Mouse (Mus musculus) gastrocnemius, postnatal 36 days (tissue): ENCODE measurements around the gene AB124611. TPM values are rescaled to one million over a fixed set of nuclear protein-coding genes. Genes with fewer than 3 reads are reported as not detected.
"Not testable (repeated sequence)": the region's sequence is repeated elsewhere in the genome, so short reads cannot be mapped to it uniquely, and the experiment has no call there.

ENCODE experiments used
- DNase-seq, 2 experiments: peaks; one replicate each; pipeline ENCODE4 v3.0.0; 2022
- intact Hi-C: fragments of 180-260 bp; cut with DNase I; formaldehyde crosslinking; loops from one replicate; pipeline ENCODE4 v1.15.1; 2025
- total RNA-seq, 2 experiments: library from RNA; stranded (reverse); gene quantifications; 2 replicates each; pipeline ENCODE4 v1.2.3; 2021

AB124611 gene
- total RNA-seq, 2 experiments from 2014 or later, result 0.59 to 0.72 TPM

- intact Hi-C loops, result no loop called here
- no peak for DNase-seq
Observed at GRCm38 (mm10) chr9:21517947-21518495, 8.0 kb upstream of the AB124611 start.

- DNase-seq, intact Hi-C loops: not testable (repeated sequence)
Observed at GRCm38 (mm10) chr9:21518690-21519089, 7.3 kb upstream of the AB124611 start.

GRCm38 (mm10) chr9:21525142-21525936 lies 637 bp upstream of the AB124611 start:
- intact Hi-C loops, result no loop called here
- no peak for DNase-seq

GRCm38 (mm10) chr9:21526634-21526944 lies 613 bp downstream of the AB124611 start:
- no peak for DNase-seq
- intact Hi-C loops, result no loop called here

GRCm38 (mm10) chr9:21527100-21527801 lies 1.3 kb downstream of the AB124611 start:
- no peak for DNase-seq
- intact Hi-C loops, result no loop called here

GRCm38 (mm10) chr9:21527917-21528324 lies 1.9 kb downstream of the AB124611 start:
- no peak for DNase-seq
- intact Hi-C loops, result no loop called here

- no peak for DNase-seq
- intact Hi-C loops, result no loop called here
Observed at GRCm38 (mm10) chr9:21536501-21536900, 10.5 kb downstream of the AB124611 start.

- no peak for DNase-seq
- intact Hi-C loops, result no loop called here
Observed at GRCm38 (mm10) chr9:21537009-21537408, 11.0 kb downstream of the AB124611 start.

GRCm38 (mm10) chr9:21539981-21540753 lies 14.2 kb downstream of the AB124611 start:
- no peak for DNase-seq
- intact Hi-C loops, result no loop called here

- DNase-seq, intact Hi-C loops: not testable (repeated sequence)
Observed at GRCm38 (mm10) chr9:21542001-21542400, 16.0 kb downstream of the AB124611 start.

GRCm38 (mm10) chr9:21545351-21545915 lies 19.5 kb downstream of the AB124611 start:
- DNase-seq, result no peak
- intact Hi-C loops, result no loop called here

GRCm38 (mm10) chr9:21545916-21546788 lies 20.2 kb downstream of the AB124611 start:
- intact Hi-C loops, result no loop called here
- peak; percentile 99 to 100 for DNase-seq

GRCm38 (mm10) chr9:21546789-21547074 lies 20.8 kb downstream of the AB124611 start, which contains the start of gene Carm1:
Carm1 (plus strand) TSS chr9:21546894.
- intact Hi-C loops, result no loop called here
- no peak for DNase-seq

- intact Hi-C loops, result no loop called here
- peak; percentile 11 to 62 for DNase-seq
Observed at GRCm38 (mm10) chr9:21547075-21547941, 21.3 kb downstream of the AB124611 start.

GRCm38 (mm10) chr9:21551049-21551448 lies 25.1 kb downstream of the AB124611 start:
- no peak for DNase-seq
- intact Hi-C loops, result no loop called here

- intact Hi-C loops, result no loop called here
- DNase-seq, result no peak
Observed at GRCm38 (mm10) chr9:21553607-21554273, 27.8 kb downstream of the AB124611 start.

GRCm38 (mm10) chr9:21555198-21555742 lies 29.3 kb downstream of the AB124611 start:
- DNase-seq, result no peak
- intact Hi-C loops, result no loop called here

GRCm38 (mm10) chr9:21556996-21557395 lies 31.0 kb downstream of the AB124611 start:
- intact Hi-C loops, result no loop called here

More at GRCm38 (mm10) chr9:21556996-21557395, 31.0 kb downstream of the AB124611 start:
- DNase-seq, result no peak
